Mouse (Mus musculus) cerebellum, adult 11-12 months (tissue): ENCODE measurements around the gene Nkapl.
"Not testable (repeated sequence)": the region's sequence is repeated elsewhere in the genome, so short reads cannot be mapped to it uniquely, and the experiment has no call there.

Source experiments
- DNase-seq: peaks from one replicate; pipeline ENCODE4 v3.0.0; 2022

Nkapl gene

GRCm38 (mm10) chr13:21468061-21469019 is at the start of gene Nkapl:
Gene Nkapl, minus strand, starts transcription at chr13:21468509.
- peak; percentile 89 for DNase-seq

- peak; percentile 80 for DNase-seq
Observed at GRCm38 (mm10) chr13:21506221-21506649, 37.9 kb upstream of the Nkapl start.

- DNase-seq = no peak
Observed at GRCm38 (mm10) chr13:21502296-21502695, 34.0 kb upstream of the Nkapl start.

- not testable (repeated sequence) for DNase-seq
Observed at GRCm38 (mm10) chr13:21501182-21501581, 32.9 kb upstream of the Nkapl start, which contains the start of gene Gm11273. Gene Gm11273, minus strand, starts transcription at chr13:21501418.

- DNase-seq = peak; percentile 14
Observed at GRCm38 (mm10) chr13:21495080-21495479, 26.8 kb upstream of the Nkapl start, which contains the start of gene AK157302. Gene AK157302, plus strand, starts transcription at chr13:21495223.

- DNase-seq = no peak
Observed at GRCm38 (mm10) chr13:21492847-21493246, 24.5 kb upstream of the Nkapl start.

- DNase-seq = no peak
Observed at GRCm38 (mm10) chr13:21486881-21487280, 18.6 kb upstream of the Nkapl start.

- peak; percentile 72 for DNase-seq
Observed at GRCm38 (mm10) chr13:21478759-21479670, 10.7 kb upstream of the Nkapl start, which contains the start of the genes Zkscan4 and Gm10065. Gene Zkscan4, plus strand, starts transcription at chr13:21478907. Gene Gm10065, minus strand, starts transcription at chr13:21479441.

GRCm38 (mm10) chr13:21472427-21472826 is 4.1 kb upstream of the Nkapl start:
- no peak for DNase-seq

- DNase-seq = no peak
Observed at GRCm38 (mm10) chr13:21469097-21469496, 788 bp upstream of the Nkapl start.

- no peak for DNase-seq
Observed at GRCm38 (mm10) chr13:21467336-21467735, 973 bp downstream of the Nkapl start.

GRCm38 (mm10) chr13:21462516-21462915 is 5.8 kb downstream of the Nkapl start:
- not testable (repeated sequence) for DNase-seq

- DNase-seq = no peak
Observed at GRCm38 (mm10) chr13:21456347-21456746, 12.0 kb downstream of the Nkapl start.

GRCm38 (mm10) chr13:21454133-21454532 is 14.2 kb downstream of the Nkapl start:
- no peak for DNase-seq

- peak; percentile 78 for DNase-seq
Observed at GRCm38 (mm10) chr13:21453449-21453848, 14.9 kb downstream of the Nkapl start, which contains the start of gene Zscan26. Gene Zscan26, minus strand, starts transcription at chr13:21453730.

- DNase-seq = no peak
Observed at GRCm38 (mm10) chr13:21453042-21453441, 15.3 kb downstream of the Nkapl start.

GRCm38 (mm10) chr13:21447856-21448614 is 20.3 kb downstream of the Nkapl start:
- no peak for DNase-seq

- no peak for DNase-seq
Observed at GRCm38 (mm10) chr13:21446796-21447195, 21.5 kb downstream of the Nkapl start.

- no peak for DNase-seq
Observed at GRCm38 (mm10) chr13:21441207-21441572, 27.1 kb downstream of the Nkapl start.

GRCm38 (mm10) chr13:21440503-21441206 is 27.7 kb downstream of the Nkapl start, which contains the start of gene Pgbd1:
Gene Pgbd1, minus strand, starts transcription at chr13:21441058.
- DNase-seq = peak; percentile 87

- DNase-seq = no peak
Observed at GRCm38 (mm10) chr13:21435476-21435875, 32.8 kb downstream of the Nkapl start.
